Mouse (Mus musculus) E14TG2a.4 (cell line): ENCODE measurements around the gene Anks1b.

ENCODE experiments used
- CTCF ChIP-seq: conservative IDR thresholded peaks from 2 replicates; pipeline ENCODE4 v1.5.1; 2014; ENCODE audit warnings: low read length
- POU5F1 ChIP-seq: IDR thresholded peaks from 2 replicates; pipeline ENCODE4 v1.6.1; 2014; ENCODE audit warnings: low read length, borderline replicate concordance

GRCm38 (mm10) chr10:89975431-89975841 lies 102.1 kb downstream of the Anks1b start:
- TF ChIP-seq CTCF (peak; percentile 24), POU5F1 (no peak)
